Mouse (Mus musculus): ENCODE measurements around the gene Hist2h2aa1. TPM values are rescaled to one million over a fixed set of nuclear protein-coding genes. Genes with fewer than 3 reads are reported as not detected.
"Not testable (repeated sequence)": the region's sequence is repeated elsewhere in the genome, so short reads cannot be mapped to it uniquely, and the experiment has no call there.

Hist2h2aa1 gene
- total RNA-seq (2014; fragmentation: Nextera tagmentation) (124 and 563 TPM in 2 replicates), total RNA-seq (2017) (3,915 and 5,191 TPM in 2 replicates), polyA plus RNA-seq (2012) (0.79 and 7.3 TPM in 2 replicates)

- not testable (repeated sequence) for DNase-seq (ENCODE audit: low spot score); H3K9me3 ChIP-seq (replicated peaks); H3K36me3 ChIP-seq (replicated peaks); H3K27me3 ChIP-seq (ENCODE audit: insufficient read depth, low read length)
- peak; percentile 66 for ATAC-seq (ENCODE audit: extremely low read depth, insufficient number of reproducible peaks, low FRiP score, poor library complexity, severe bottlenecking)
- Histone ChIP-seq H3K4me3 (ENCODE audit: low read depth, low read length) (peak within 1 kb of the TSS; percentile 70), H3K4me1 (ENCODE audit: insufficient read depth, low read depth, low read length) (peaks cover 35% of the 10 kb centered on the region)
Observed at GRCm38 (mm10) chr3:96245003-96245886, at the start of gene Hist2h2aa1. Gene Hist2h2aa1 (plus strand): TSS chr3:96245497.

DNA sequence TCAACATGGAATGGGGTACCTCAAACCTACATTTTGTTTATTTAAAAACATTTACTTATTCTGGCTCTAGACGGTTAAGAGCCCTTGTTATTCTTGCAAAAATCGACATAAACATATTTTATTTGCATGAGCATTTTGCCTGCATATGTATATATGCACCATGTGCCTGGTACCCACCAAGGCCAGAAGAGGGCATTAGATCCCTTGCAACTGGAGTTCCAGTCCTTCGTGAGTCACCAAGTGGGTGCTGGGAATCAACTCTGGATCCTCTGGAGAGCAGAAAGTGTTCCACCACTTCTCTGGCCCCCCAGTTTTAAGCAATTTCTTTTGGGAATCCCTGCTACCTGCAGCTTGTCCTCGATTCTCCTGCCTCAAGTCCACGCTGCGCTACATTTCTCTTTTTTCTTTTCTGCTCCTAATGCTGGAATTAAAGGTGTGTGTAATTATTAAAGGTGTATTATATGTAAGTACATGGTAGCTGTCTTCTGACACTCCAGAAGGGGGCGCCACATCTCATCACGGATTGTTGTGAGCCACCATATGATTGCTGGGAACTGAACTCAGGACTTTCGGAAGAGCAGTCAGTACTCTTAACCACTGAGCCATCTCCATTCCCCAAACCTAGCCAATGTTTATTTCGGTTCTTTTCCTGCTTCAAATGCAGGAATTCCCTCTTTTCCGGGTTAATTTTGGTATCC is 49.5 kb upstream of the Hist2h2aa1 start:
- Histone ChIP-seq H3K27me3 (ENCODE audit: insufficient read depth, low read length) (peaks cover 21% of the 10 kb centered on the region), H3K4me1 (ENCODE audit: insufficient read depth, low read depth, low read length) (peaks cover 45% of the 10 kb centered on the region), H3K9me3 (replicated peaks) (peaks cover 5% of the 10 kb centered on the region), H3K36me3 (replicated peaks) (peaks cover 13% of the 10 kb centered on the region), H3K4me3 (ENCODE audit: low read depth, low read length) (no peak overlapping the region)
- no peak for TF ChIP-seq TAL1 (conservative IDR thresholded peaks at IDR 0.05; ENCODE audit: low read depth, low read length)
- no peak for ATAC-seq (ENCODE audit: extremely low read depth, insufficient number of reproducible peaks, low FRiP score, poor library complexity, severe bottlenecking)
- DNase-seq (ENCODE audit: low spot score) = no peak

- peaks cover 13% of the 10 kb centered on the region for H3K36me3 ChIP-seq (replicated peaks)
- H3K27me3 ChIP-seq (ENCODE audit: insufficient read depth, low read length) = peaks cover 21% of the 10 kb centered on the region
- peak overlapping the region; percentile 83 for H3K4me3 ChIP-seq (ENCODE audit: low read depth, low read length)
- H3K4me1 ChIP-seq (ENCODE audit: insufficient read depth, low read depth, low read length) = peaks cover 45% of the 10 kb centered on the region
- H3K9me3 ChIP-seq (replicated peaks) = peaks cover 5% of the 10 kb centered on the region
- DNase-seq (ENCODE audit: low spot score) (no peak), ATAC-seq (ENCODE audit: extremely low read depth, insufficient number of reproducible peaks, low FRiP score, poor library complexity, severe bottlenecking) (no peak)
- no peak for TF ChIP-seq TAL1 (conservative IDR thresholded peaks at IDR 0.05; ENCODE audit: low read depth, low read length)
- no peak for TF ChIP-seq CTCF (IDR thresholded peaks at IDR 0.05; ENCODE audit: low read depth, low read length)
- TF ChIP-seq GATA2 (IDR thresholded peaks at IDR 0.05; ENCODE audit: borderline replicate concordance, low read depth, low read length) = no peak
- no peak for TF ChIP-seq POLR2AphosphoS5 (IDR thresholded peaks at IDR 0.05; ENCODE audit: insufficient replicate concordance, low read depth, low read length)
- TF ChIP-seq GATA1 (IDR thresholded peaks at IDR 0.05; ENCODE audit: borderline replicate concordance, low read length) = no peak
Observed at GRCm38 (mm10) chr3:96196437-96197128, 48.7 kb upstream of the Hist2h2aa1 start.

DNA sequence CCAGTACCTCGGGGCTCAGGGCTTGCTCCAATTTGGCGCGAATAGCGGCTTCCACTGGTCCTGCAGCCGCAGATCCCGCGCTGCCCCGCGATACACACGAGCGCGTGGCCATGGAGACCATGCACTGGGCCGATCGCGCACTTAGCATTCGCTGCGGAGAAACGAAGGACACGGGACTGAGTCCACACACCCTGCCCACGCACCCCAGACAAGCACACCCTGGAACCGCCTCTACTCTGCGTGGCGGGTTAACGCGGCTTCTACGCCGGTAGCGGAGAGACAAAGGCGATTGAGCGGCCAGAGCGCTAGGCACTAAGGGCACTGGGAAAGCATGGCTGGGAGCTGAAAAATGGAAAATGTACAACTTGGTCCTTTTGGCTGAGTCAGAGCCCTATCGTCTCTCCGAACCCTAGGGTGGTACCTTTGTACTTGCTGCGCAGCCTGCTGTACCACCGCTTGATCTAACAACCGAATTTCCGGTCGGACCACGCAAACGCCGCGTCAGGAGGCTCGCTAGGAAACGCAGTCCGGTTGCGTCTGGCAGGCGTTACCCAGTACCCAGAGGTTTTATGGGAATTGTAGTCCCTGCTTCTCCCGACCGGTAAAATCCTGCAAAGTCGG is 48.1 kb upstream of the Hist2h2aa1 start:
- peaks cover 45% of the 10 kb centered on the region for H3K4me1 ChIP-seq (ENCODE audit: insufficient read depth, low read depth, low read length)
- peak; percentile 89 for ATAC-seq (ENCODE audit: extremely low read depth, insufficient number of reproducible peaks, low FRiP score, poor library complexity, severe bottlenecking)
- H3K4me3 ChIP-seq (ENCODE audit: low read depth, low read length) = peak overlapping the region; percentile 83
- peak; percentile 78 for DNase-seq (ENCODE audit: low spot score)
- peaks cover 16% of the 10 kb centered on the region for H3K27me3 ChIP-seq (ENCODE audit: insufficient read depth, low read length)
- H3K9me3 ChIP-seq (replicated peaks) = peaks cover 5% of the 10 kb centered on the region
- peaks cover 13% of the 10 kb centered on the region for H3K36me3 ChIP-seq (replicated peaks)
- no peak for TF ChIP-seq CTCF (IDR thresholded peaks at IDR 0.05; ENCODE audit: low read depth, low read length)

DNA sequence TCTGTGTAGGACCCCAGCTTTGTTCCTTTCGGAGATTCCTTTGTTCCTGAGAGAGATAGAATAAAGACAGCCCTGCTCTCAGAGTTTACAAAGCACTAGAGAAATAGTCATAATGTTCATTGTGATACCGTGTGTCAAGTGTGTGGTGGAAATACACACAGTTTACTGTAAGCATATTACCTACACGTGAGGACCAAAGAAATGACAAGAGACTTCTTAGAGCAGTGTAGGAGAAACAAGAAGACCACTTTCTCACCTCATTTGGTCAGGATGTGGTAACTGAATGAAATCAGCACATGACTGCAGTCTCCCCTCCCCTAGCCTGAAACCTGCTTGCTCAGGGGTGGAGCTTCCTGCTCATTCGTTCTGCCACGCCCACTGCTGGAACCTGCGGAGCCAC is 47.1 kb upstream of the Hist2h2aa1 start:
- peak; percentile 48 for DNase-seq (ENCODE audit: low spot score)
- H3K36me3 ChIP-seq (replicated peaks) = peaks cover 13% of the 10 kb centered on the region
- H3K27me3 ChIP-seq (ENCODE audit: insufficient read depth, low read length) = peaks cover 10% of the 10 kb centered on the region
- no peak for TF ChIP-seq GATA1 (IDR thresholded peaks at IDR 0.05; ENCODE audit: borderline replicate concordance, low read length)
- TF ChIP-seq TAL1 (conservative IDR thresholded peaks at IDR 0.05; ENCODE audit: low read depth, low read length) = no peak
- TF ChIP-seq POLR2AphosphoS5 (IDR thresholded peaks at IDR 0.05; ENCODE audit: insufficient replicate concordance, low read depth, low read length) = no peak
- no peak for TF ChIP-seq GATA2 (IDR thresholded peaks at IDR 0.05; ENCODE audit: borderline replicate concordance, low read depth, low read length)
- TF ChIP-seq CTCF (IDR thresholded peaks at IDR 0.05; ENCODE audit: low read depth, low read length) = no peak
- peak overlapping the region; percentile 83; the same call in 1 of the 2 replicates for H3K4me3 ChIP-seq (ENCODE audit: low read depth, low read length)
- H3K4me1 ChIP-seq (ENCODE audit: insufficient read depth, low read depth, low read length) = peaks cover 42% of the 10 kb centered on the region
- peaks cover 5% of the 10 kb centered on the region for H3K9me3 ChIP-seq (replicated peaks)
- no peak for ATAC-seq (ENCODE audit: extremely low read depth, insufficient number of reproducible peaks, low FRiP score, poor library complexity, severe bottlenecking)

- not testable (repeated sequence) for H3K27me3 ChIP-seq (ENCODE audit: insufficient read depth, low read length); H3K9me3 ChIP-seq (replicated peaks); ATAC-seq (ENCODE audit: extremely low read depth, insufficient number of reproducible peaks, low FRiP score, poor library complexity, severe bottlenecking); DNase-seq (ENCODE audit: low spot score); H3K4me3 ChIP-seq (ENCODE audit: low read depth, low read length)
- peaks cover 40% of the 10 kb centered on the region for H3K4me1 ChIP-seq (ENCODE audit: insufficient read depth, low read depth, low read length)
- peaks cover 13% of the 10 kb centered on the region for H3K36me3 ChIP-seq (replicated peaks)
Observed at GRCm38 (mm10) chr3:96198601-96199251, 46.6 kb upstream of the Hist2h2aa1 start.
